Mouse (Mus musculus) heart, adult 9 months (tissue): Measurements from ENCODE around the gene Sec23b.

Source experiments
- DNase-seq, 2 experiments: peaks; one replicate each; pipeline ENCODE4 v3.0.0; 2022; ENCODE audit warnings: low spot score in 2 of 2

Sec23b gene

GRCm38 (mm10) chr2:144601576-144601975 is 45.5 kb downstream of the Sec23b start:
- no peak for DNase-seq

DNA sequence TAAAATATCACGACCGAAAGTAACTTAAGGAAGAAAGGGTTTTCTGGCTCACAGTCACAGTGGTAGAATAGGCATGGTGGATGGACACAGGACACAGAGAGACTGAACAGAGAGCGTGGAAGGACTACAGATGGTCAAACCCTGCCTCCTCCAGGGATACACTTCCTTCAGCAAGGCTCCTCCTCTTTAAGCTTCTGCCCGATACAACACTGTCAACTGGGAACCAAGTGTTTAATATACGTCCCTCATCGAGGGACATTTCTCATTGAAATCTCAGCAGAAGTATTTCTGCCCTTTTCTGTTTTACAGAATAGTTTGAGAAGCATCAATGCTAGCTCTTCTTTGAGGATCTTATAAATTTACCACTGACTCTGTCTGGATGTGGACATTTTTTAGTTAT is 57.9 kb downstream of the Sec23b start:
- no peak for DNase-seq

GRCm38 (mm10) chr2:144617074-144617874 is 61.2 kb downstream of the Sec23b start:
- no peak for DNase-seq

DNA sequence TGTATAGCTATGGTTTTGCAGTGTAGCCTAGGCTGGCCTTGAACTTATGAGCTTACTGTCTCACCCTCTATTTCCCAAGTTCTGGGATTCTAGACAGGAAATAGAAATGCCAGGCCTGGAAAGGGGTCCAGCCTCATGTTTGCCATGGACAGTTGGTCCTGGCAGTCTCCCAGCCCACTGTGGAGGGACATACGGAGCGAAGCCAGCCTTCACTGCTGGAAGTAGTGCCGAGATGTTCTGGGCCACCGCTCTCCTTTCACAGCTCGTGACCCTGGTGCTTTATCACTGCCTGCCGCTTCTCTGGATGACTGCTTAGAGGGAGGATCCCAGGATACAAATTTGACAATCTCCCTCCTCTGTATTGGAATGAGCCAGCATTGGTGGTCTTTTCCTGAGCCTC is 65.5 kb downstream of the Sec23b start:
- DNase-seq, result no peak

- no peak for DNase-seq
Measured at GRCm38 (mm10) chr2:144633551-144633950, 77.5 kb downstream of the Sec23b start.

DNA sequence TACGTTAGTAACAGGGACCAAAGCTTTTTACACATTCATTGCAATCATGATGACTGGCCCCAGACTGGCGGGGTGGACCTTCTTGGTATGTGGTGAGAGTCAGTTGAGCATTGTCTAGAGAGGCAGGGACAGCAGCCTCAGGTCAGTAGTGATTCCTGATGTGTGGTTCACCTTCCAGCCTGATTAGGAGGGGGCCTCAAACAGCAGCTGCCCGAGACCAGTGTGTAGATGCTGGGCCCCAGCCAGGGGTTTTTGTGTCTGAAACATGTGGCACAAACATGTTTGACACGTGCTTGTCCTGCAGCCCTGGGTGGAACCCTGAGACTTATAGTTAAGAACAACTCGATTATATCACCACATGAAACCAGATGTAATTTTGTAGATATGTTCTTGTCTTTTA is 78.2 kb downstream of the Sec23b start:
- DNase-seq, result no peak

GRCm38 (mm10) chr2:144634729-144635128 is 78.7 kb downstream of the Sec23b start:
- no peak for DNase-seq

- DNase-seq, result peak in 1 of 2 experiments; percentile 21
Measured at GRCm38 (mm10) chr2:144635644-144636320, 79.8 kb downstream of the Sec23b start.

GRCm38 (mm10) chr2:144637204-144637603 is 81.2 kb downstream of the Sec23b start:
- no peak for DNase-seq

GRCm38 (mm10) chr2:144637671-144638395 is 81.8 kb downstream of the Sec23b start:
- no peak for DNase-seq

DNA sequence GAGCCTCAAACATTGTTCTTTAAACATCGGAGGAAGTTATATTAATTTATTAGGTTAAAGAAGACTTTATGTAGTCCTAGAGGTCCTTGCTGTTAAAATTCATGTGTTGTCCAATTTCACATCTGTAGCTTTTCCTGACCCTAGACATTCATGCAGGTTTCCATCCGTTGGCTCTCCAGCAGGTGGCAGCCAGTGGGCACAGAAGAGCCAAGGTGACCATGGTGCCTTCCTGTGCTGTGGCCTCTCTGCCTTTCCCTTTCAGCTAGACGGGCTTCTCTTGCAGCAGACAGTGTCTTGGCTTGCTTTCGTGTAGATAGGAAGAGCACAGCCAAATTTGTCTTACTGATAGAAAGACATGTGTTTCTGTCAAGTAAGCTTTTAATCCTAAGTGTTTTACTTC is 82.7 kb downstream of the Sec23b start:
- DNase-seq, result no peak

- DNase-seq, result no peak
Measured at GRCm38 (mm10) chr2:144640101-144640500, 84.1 kb downstream of the Sec23b start.
